Mouse (Mus musculus): ENCODE measurements around the gene Ovgp1. TPM values are rescaled to one million over a fixed set of nuclear protein-coding genes. Genes with fewer than 3 reads are reported as not detected.
A peak's percentile ranks its signal among the peaks of the same experiment; 100 is the strongest.
"Not testable (repeated sequence)": the region's sequence is repeated elsewhere in the genome, so short reads cannot be mapped to it uniquely, and the experiment has no call there.

Ovgp1 gene
- total RNA-seq, 2 experiments from 2014 or later, result 2.6 to 2.7 TPM

DNA sequence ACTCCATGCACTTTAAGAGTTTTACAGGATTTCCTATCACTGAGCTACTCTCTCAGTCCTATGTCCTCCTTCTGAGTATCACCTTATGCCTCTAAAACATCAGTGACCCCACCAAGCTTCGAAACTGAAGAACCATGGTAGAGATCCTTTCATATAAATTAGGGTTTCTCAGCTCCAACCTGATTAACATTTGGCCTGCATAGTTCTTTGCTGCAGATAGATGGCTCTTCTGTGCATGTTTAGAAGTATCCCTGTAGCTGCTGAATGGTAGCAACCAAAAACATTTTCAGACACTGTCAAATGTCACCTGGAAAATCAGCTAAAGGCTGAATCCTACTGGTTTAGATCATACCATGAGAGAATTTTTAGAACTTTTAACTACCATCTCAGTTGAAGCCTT, 16.3 kb upstream of the Ovgp1 start:
- intact Hi-C loops (cut with DNase I), result no loop called here
- H3K4me3 ChIP-seq, result peak overlapping the region; percentile 98
- DNase-seq (ENCODE audit: extremely low spot score in 1 of 2, low spot score in 2 of 2), result no peak
- no peak overlapping the region for H3K27ac ChIP-seq
- TF ChIP-seq CTCF (IDR thresholded peaks at IDR 0.05), result peak; percentile 11

DNA sequence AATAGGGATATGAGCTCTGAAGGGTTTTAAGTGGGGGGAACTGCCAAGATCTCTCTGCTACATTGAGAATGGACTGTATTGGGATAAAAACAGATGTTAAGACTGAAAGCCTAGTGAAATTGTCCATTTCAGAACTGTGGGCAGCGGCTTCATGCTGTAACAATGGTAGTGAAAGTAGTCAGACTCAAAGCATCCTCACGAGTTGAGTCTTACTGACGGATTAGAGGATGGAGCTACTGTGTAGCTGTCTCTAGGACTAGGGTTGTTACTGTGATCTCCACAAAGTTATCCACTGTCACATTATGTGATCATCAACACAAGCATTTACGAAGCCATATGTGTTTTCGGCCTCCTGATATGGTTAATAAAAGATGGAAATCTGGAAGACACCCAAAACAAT, 15.3 kb upstream of the Ovgp1 start:
- Histone ChIP-seq H3K4me3 (peak overlapping the region; percentile 98), H3K27ac (peak overlapping the region; percentile 98)
- TF ChIP-seq CTCF (IDR thresholded peaks at IDR 0.05), result no peak
- intact Hi-C loops (cut with DNase I), result loop anchor here (2.0 kb wide), 1 partner anchor 271 kb away; the partner anchor contains the start of gene Ddx20
- no peak for DNase-seq (ENCODE audit: extremely low spot score in 1 of 2, low spot score in 2 of 2)

DNA sequence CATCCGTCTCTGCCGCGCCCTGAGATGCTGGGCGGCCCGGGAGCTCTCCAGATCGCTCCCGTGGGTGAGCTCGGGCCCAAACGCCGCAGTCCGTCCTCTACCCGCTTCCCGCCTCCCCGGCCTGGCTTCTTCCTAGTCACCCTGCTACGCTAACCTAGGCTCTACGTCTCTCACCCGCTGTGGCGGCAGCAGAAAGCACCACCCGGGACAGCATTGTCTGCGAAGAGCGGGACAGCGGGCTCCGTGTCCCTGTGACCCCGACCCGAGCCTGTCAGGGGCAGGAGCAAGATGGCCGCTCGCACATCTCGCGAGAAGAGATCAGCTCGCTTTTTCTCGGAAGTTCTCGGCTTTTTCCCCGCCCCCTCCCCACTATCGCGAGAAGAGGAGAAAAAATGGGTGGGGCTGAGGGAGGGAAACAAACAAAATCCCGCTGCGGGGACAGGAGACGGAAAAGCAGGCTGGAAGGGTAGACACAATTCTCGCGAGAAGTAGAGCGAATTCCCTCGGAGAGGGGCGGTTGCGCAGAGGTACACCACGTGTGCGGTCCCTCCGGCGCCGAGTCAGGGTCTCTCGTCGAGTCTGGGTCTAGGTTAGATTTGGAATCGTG, 14.4 kb upstream of the Ovgp1 start, which contains the start of gene Wdr77:
Wdr77 (plus strand) TSS at position 396 of the 607 bp plus-strand sequence.
- peak within 1 kb of the TSS; percentile 98 for H3K27ac ChIP-seq
- no peak for TF ChIP-seq CTCF (IDR thresholded peaks at IDR 0.05)
- intact Hi-C loops (cut with DNase I), result loop anchor here (2.0 kb wide), 1 partner anchor 272 kb away; the partner anchor contains the start of gene Ddx20

DNA sequence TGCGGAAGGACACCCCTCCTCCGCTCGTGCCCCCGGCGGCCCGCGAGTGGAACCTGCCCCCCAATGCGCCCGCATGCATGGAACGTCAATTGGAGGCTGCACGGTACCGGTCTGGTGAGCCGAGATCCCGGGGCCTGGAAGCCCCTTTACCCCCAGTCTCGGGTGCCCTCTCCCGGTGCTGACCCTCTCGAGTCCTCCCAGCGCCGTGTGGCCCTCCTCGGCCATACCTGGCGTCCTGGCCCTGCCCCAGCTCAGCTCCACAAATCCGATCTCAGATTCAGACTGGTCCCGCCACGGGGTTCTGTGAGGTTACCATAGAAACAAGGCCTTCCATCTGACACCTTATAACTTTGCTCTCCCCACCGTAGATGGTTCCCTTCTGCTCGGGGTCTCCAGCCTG, 13.9 kb upstream of the Ovgp1 start:
- peak overlapping the region; percentile 98 for H3K4me3 ChIP-seq
- DNase-seq (ENCODE audit: extremely low spot score in 1 of 2, low spot score in 2 of 2), result no peak
- no peak for TF ChIP-seq CTCF (IDR thresholded peaks at IDR 0.05)
- H3K27ac ChIP-seq, result peak overlapping the region; percentile 85
- intact Hi-C loops (cut with DNase I), result loop anchor here (2.0 kb wide), 1 partner anchor 273 kb away; the partner anchor contains the start of gene Ddx20

More for the DNA sequence above, 14.4 kb upstream of the Ovgp1 start, which contains the start of gene Wdr77:
- peak within 1 kb of the TSS; percentile 98 for H3K4me3 ChIP-seq
- peak; percentile 91 to 94 for DNase-seq (ENCODE audit: extremely low spot score in 1 of 2, low spot score in 2 of 2)

DNA sequence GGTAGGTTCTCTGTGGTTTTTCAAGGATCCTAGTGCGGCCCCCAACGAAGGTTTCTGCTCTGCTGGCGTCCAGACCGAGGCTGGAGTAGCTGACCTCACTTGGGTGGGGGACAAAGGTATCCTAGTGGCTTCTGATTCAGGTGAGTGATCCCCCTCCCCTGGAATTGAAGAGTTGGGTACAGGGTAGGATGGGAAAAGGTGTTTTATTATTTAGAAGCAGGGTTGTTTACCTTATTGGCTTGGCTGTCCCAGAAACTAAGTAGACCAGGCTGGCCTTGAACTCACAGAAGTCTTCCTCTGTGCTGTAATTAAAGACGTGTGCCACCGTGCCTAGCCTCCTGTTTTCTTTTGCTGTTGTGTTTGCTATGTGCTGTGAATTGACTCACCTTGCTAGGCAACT, 13.5 kb upstream of the Ovgp1 start, which contains the start of gene Atp5f1:
Atp5f1 (minus strand) TSS at position 101 of the 400 bp plus-strand sequence.
- no peak for TF ChIP-seq CTCF (IDR thresholded peaks at IDR 0.05)
- Histone ChIP-seq H3K4me3 (peak within 1 kb of the TSS; percentile 98), H3K27ac (peak within 1 kb of the TSS; percentile 98)
- intact Hi-C loops (cut with DNase I), result loop anchor here (2.0 kb wide), 1 partner anchor 273 kb away; the partner anchor contains the start of gene Ddx20
- DNase-seq (ENCODE audit: extremely low spot score in 1 of 2, low spot score in 2 of 2), result no peak

DNA sequence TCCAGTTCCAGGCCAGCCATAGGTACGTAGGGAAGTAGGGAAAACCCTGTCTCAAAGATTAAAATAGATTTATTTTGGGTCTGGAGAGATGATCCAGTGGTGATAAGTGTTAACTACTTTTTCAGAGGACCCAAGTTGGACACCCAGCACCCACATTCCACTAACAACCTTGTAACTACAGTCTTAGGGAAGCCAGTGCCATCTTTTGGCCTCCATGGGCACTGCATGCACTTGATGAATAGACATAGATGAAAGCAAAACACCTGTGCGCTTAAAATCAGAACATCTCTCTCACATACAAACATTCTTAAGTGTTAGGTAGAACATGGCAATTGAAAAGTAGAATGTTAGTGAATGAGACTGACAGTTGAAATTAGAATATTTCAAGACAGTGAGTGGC, 12.8 kb upstream of the Ovgp1 start:
- H3K4me3 ChIP-seq, result no peak overlapping the region
- intact Hi-C loops (cut with DNase I), result no loop called here

DNA sequence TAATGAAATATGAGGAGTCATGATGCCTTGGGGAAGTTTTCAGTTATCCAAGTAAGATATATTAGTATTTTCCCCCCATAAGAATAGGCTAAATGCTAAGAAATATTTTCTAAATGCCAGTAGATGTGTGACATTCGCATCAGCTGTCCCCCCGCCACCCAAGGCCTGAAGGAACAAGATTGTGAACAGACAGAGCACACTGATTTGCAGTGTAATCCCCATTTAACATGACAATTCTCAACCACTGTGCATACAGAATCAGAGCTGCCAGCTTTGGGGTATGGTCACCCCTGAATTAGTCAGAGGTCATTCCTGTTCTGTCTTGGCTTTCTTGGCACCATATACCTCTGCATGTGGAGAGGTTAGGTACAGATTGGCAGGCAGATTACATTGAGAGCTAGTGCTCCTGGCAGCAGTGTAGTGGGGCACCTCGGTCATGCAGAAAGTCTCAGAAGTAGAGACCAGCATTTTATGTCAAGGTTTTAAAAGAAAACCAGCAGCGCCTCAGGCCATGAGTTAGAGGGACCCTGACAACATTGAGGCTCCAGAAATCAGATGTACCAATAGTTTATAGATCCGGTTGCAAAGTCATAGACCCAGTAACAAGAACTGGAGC, 1.6 kb upstream of the Ovgp1 start:
- intact Hi-C loops (cut with DNase I), result no loop called here
- TF ChIP-seq CTCF (IDR thresholded peaks at IDR 0.05), result no peak
- no peak for DNase-seq (ENCODE audit: extremely low spot score in 1 of 2, low spot score in 2 of 2)

More for the DNA sequence above, 12.8 kb upstream of the Ovgp1 start:
- no peak for DNase-seq (ENCODE audit: extremely low spot score in 1 of 2, low spot score in 2 of 2)
- peak; percentile 37 for TF ChIP-seq CTCF (IDR thresholded peaks at IDR 0.05)
- H3K27ac ChIP-seq, result no peak overlapping the region

DNA sequence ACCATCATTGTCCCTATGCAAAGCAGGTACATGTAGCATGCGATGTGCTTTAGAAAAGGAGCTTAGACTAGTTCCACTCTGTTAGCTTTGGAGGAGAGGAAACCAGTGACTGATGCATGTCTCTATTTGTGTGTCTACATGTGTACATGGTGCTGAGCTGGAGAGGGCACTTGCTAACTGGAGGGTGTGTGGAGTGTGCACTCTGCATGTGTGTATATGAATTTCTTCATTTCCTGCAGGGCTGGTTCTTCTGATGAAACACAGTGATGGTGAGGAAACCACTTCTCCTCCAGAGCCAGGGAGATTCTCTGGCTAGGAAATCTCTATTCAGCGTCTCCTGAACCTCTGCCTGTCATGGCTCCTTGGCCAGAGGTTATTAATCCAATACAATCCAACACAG, 663 bp downstream of the Ovgp1 start:
- H3K27ac ChIP-seq, result no peak overlapping the region
- TF ChIP-seq CTCF (IDR thresholded peaks at IDR 0.05), result no peak
- H3K4me3 ChIP-seq, result no peak overlapping the region
- intact Hi-C loops (cut with DNase I), result no loop called here
- no peak for DNase-seq (ENCODE audit: extremely low spot score in 1 of 2, low spot score in 2 of 2)

More for the DNA sequence above, 1.6 kb upstream of the Ovgp1 start:
- Histone ChIP-seq H3K27ac (no peak overlapping the region), H3K4me3 (no peak overlapping the region)

DNA sequence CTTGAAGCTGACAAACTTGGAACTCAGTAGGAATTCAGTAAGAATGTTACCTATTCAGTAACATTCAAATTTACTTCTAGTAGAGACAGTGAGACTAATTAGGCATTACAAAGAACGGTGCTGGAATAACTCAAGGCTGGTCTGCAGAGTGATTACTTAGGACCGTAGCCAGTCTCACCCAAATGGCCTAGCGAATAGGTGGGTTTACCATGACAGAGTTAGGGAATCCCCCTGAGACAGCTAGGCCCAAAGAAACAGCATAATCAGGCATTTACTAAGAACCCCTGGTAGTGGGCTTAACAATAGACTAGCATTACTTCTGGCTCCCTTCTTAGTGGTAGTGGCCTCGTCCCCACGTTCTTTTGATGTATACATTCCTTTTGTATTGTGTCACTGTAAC, 16.1 kb downstream of the Ovgp1 start:
- intact Hi-C loops (cut with DNase I); H3K4me3 ChIP-seq; H3K27ac ChIP-seq; DNase-seq (ENCODE audit: extremely low spot score in 1 of 2, low spot score in 2 of 2): not testable (repeated sequence)

DNA sequence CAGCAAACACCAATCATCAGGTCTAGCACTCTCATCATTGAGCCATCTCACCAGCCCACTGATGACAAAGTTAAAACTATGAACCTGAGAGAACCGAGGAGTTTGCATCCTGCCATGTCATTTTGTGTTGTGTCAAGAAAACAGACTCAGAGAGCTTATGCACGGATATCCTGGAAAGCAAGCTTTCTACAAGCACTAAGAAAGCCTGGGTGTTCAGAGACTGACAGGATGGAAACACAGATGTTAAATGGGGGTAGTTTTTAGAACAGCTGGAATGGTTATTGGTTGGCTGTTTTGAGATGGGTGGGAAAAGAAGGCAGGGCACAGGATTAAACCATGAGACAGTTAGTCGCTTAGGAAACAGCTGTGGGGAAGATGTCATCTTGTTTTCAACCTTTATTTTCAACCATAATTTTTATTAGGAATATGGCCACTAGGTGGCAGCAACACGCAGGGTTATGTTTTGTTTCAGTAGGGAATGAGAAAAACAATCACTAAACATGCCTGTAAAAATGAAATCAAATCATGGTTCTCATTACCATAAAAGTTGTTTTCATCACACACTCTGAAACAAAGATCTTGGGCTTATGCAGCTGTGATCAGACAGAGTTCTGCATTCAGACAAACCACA, 18.3 kb downstream of the Ovgp1 start:
- intact Hi-C loops (cut with DNase I), result loop anchor here (1.0 to 2.0 kb wide), 2 partner anchors 457 to 889 kb away; no protein-coding TSS in a partner anchor

DNA sequence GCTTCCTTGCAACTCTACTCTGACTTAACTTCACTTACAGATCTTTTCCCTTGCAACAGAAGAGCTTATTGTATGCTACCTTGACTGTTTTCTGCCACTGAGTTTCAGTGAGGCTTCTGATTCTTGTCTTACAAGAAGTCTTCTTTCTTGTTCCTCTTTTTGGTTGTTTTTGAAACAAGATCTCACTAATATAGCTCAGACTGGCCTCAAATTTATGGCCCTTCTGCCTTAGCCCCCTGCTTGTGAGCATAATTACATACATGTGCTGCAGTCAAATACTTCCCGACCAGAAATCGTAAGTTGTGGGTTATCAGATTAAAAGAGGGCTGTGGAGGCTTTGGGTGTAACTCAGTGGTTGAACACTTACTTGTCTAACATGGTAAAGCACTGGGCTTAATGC, 21.2 kb downstream of the Ovgp1 start:
- Histone ChIP-seq H3K27ac (no peak overlapping the region), H3K4me3 (no peak overlapping the region)
- intact Hi-C loops (cut with DNase I), result no loop called here
- no peak for TF ChIP-seq CTCF (IDR thresholded peaks at IDR 0.05)
- DNase-seq (ENCODE audit: extremely low spot score in 1 of 2, low spot score in 2 of 2), result no peak

More for the DNA sequence above, 18.3 kb downstream of the Ovgp1 start:
- TF ChIP-seq CTCF (IDR thresholded peaks at IDR 0.05), result peak; percentile 83
- Histone ChIP-seq H3K4me3 (no peak overlapping the region), H3K27ac (no peak overlapping the region)
- peak; percentile 27 to 38 for DNase-seq (ENCODE audit: extremely low spot score in 1 of 2, low spot score in 2 of 2)
